Mouse (Mus musculus): ENCODE data around the gene Kdm8.
"Not testable (repeated sequence)": the region's sequence is repeated elsewhere in the genome, so short reads cannot be mapped to it uniquely, and the experiment has no call there.

Kdm8 gene

GRCm38 (mm10) chr7:125444464-125445401, at the start of gene Kdm8:
Gene Kdm8, plus strand, starts transcription at chr7:125444676.
- in situ Hi-C loops (cut with MboI) = no loop called here

GRCm38 (mm10) chr7:125398116-125398515, 46.4 kb upstream of the Kdm8 start:
- in situ Hi-C loops (cut with MboI) = no loop called here

- in situ Hi-C loops (cut with MboI) = no loop called here
These were observed 45.8 kb upstream of the Kdm8 start for GRCm38 (mm10) chr7:125398687-125399086.

- in situ Hi-C loops (cut with MboI) = no loop called here
These were observed 37.3 kb upstream of the Kdm8 start for GRCm38 (mm10) chr7:125407136-125407535.

- in situ Hi-C loops (cut with MboI) = no loop called here
These were observed 29.4 kb upstream of the Kdm8 start for GRCm38 (mm10) chr7:125415087-125415486.

GRCm38 (mm10) chr7:125415776-125416175, 28.7 kb upstream of the Kdm8 start:
- in situ Hi-C loops (cut with MboI) = no loop called here

GRCm38 (mm10) chr7:125416762-125417161, 27.7 kb upstream of the Kdm8 start:
- in situ Hi-C loops (cut with MboI) = no loop called here

- in situ Hi-C loops (cut with MboI) = no loop called here
These were observed 26.1 kb upstream of the Kdm8 start for GRCm38 (mm10) chr7:125418413-125418812.

GRCm38 (mm10) chr7:125420190-125420589, 24.3 kb upstream of the Kdm8 start:
- in situ Hi-C loops (cut with MboI) = no loop called here

GRCm38 (mm10) chr7:125421911-125422310, 22.6 kb upstream of the Kdm8 start:
- in situ Hi-C loops (cut with MboI) = no loop called here

- in situ Hi-C loops (cut with MboI) = no loop called here
These were observed 21.4 kb upstream of the Kdm8 start for GRCm38 (mm10) chr7:125423056-125423455.

- in situ Hi-C loops (cut with MboI) = no loop called here
These were observed 16.9 kb upstream of the Kdm8 start for GRCm38 (mm10) chr7:125427492-125428090.

- in situ Hi-C loops (cut with MboI) = no loop called here
These were observed 16.1 kb upstream of the Kdm8 start for GRCm38 (mm10) chr7:125428381-125428780.

- in situ Hi-C loops (cut with MboI) = not testable (repeated sequence)
These were observed 15.5 kb upstream of the Kdm8 start for GRCm38 (mm10) chr7:125428816-125429500.

- in situ Hi-C loops (cut with MboI) = no loop called here
These were observed 14.2 kb upstream of the Kdm8 start for GRCm38 (mm10) chr7:125430170-125430842.

GRCm38 (mm10) chr7:125433874-125434273, 10.6 kb upstream of the Kdm8 start:
- in situ Hi-C loops (cut with MboI) = no loop called here

GRCm38 (mm10) chr7:125434666-125435290, 9.7 kb upstream of the Kdm8 start:
- in situ Hi-C loops (cut with MboI) = no loop called here

GRCm38 (mm10) chr7:125442323-125442722, 2.2 kb upstream of the Kdm8 start:
- in situ Hi-C loops (cut with MboI) = no loop called here

- in situ Hi-C loops (cut with MboI) = no loop called here
These were observed 406 bp upstream of the Kdm8 start for GRCm38 (mm10) chr7:125444076-125444463.

GRCm38 (mm10) chr7:125450678-125451077, 6.2 kb downstream of the Kdm8 start:
- in situ Hi-C loops (cut with MboI) = no loop called here

GRCm38 (mm10) chr7:125451078-125451477, 6.6 kb downstream of the Kdm8 start:
- in situ Hi-C loops (cut with MboI) = no loop called here

GRCm38 (mm10) chr7:125453671-125454070, 9.2 kb downstream of the Kdm8 start:
- in situ Hi-C loops (cut with MboI) = no loop called here
